12 mouse cellular contexts compared by ENCODE assay signal in the genomic region with DNA sequence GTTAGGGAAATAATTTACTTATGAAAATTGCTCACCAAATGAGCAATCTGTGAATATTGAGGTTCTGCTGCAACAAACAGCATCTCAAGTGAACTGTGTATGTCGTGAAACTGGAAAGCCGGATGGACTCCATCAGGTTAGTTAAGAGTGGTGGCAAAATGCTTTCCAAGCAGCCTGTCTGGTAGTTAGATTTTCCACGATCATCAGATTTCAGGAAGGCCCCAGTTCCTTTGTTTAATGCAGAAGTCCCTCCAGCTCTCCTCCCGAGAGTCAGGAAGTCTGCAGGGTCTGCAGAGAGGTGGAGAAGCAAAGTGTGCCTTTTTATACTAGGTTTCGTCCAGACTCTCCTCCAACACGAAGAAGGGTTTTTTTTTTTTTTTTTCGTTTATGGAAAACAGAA. TPM values are rescaled to one million over a fixed set of nuclear protein-coding genes. Genes with fewer than 3 reads are reported as not detected.
DNase-seq lines count a peak whose midpoint lies in the region; ATAC-seq and TF ChIP-seq lines count a peak whose summit lies in the region.
"Had no signal": no experiment of that assay in that cellular context is flagged by ENCODE, and none has a peak within 500 bp of the region (broad histone marks: within the 10 kb centered on the region; RNA-seq: fewer than 3 reads in every experiment).

No protein-coding gene starts in this region.

- H3K9me3 ChIP-seq in heart, embryonic 11.5 days (replicated peaks; ENCODE audit: control insufficient read depth, low read length): no peaks in the 10 kb centered on the region
- H3K9me3 ChIP-seq in forebrain, embryonic 16.5 days (ENCODE audit: control insufficient read depth, low read length): no peaks in the 10 kb centered on the region
- H3K9me3 ChIP-seq in midbrain, embryonic 10.5 days (replicated peaks): no peaks in the 10 kb centered on the region

- TF ChIP-seq CTCF in brain, embryonic 14.5 days (IDR thresholded peaks at IDR 0.05; ENCODE audit: borderline replicate concordance, extremely low read depth, insufficient read depth, insufficient read length): no peak

- DNase-seq in heart, postnatal 4 days: no peak
- DNase-seq in brain, embryonic 14.5 days (ENCODE audit: low read depth): peak; percentile 59
- DNase-seq in midbrain, embryonic 10.5 days (ENCODE audit: low spot score): no peak
- no peak for DNase-seq in layer of hippocampus, adult 9-10 months (ENCODE audit: low spot score)
- no peak for DNase-seq in layer of hippocampus, adult 11-12 months (ENCODE audit: low spot score)
- no peak for DNase-seq in left cerebral cortex, adult 9 months (ENCODE audit: low spot score in 2 of 2)
- DNase-seq: kidney, postnatal 36 days; lung, adult 18-20 months; spleen, adult 18-20 months had no signal

- no peak overlapping the region for H3K27ac ChIP-seq in heart, embryonic 11.5 days (ENCODE audit: low read depth, low read length)
- H3K27ac ChIP-seq in forebrain, embryonic 16.5 days (ENCODE audit: low read length): no peak overlapping the region
- H3K27ac ChIP-seq in midbrain, embryonic 10.5 days (replicated peaks): peak overlapping the region; percentile 92

- no peaks in the 10 kb centered on the region; the same call in 1 of the 2 replicates for H3K36me3 ChIP-seq in heart, embryonic 11.5 days (ENCODE audit: control insufficient read depth, insufficient read depth, low read length)
- H3K36me3 ChIP-seq in forebrain, embryonic 16.5 days (ENCODE audit: control insufficient read depth, insufficient read depth): no peaks in the 10 kb centered on the region
- H3K36me3 ChIP-seq in midbrain, embryonic 10.5 days: peaks cover 31% of the 10 kb centered on the region

- H3K4me2 ChIP-seq in heart, embryonic 11.5 days: peak overlapping the region; percentile 62
- peak overlapping the region; percentile 60 for H3K4me2 ChIP-seq in forebrain, embryonic 16.5 days (ENCODE audit: low read length)

- 43% methylated on average over 7 of the region's 7 CpGs for WGBS in heart, embryonic 11.5 days (ENCODE audit: insufficient replicate concordance)
- WGBS in forebrain, embryonic 16.5 days: 16% methylated on average over 7 of the region's 7 CpGs
- WGBS in midbrain, embryonic 10.5 days: 21% methylated on average over 7 of the region's 7 CpGs

- ATAC-seq in heart, embryonic 11.5 days (replicated peaks; ENCODE audit: insufficient number of reproducible peaks, low FRiP score, low TSS enrichment): no peak
- ATAC-seq in forebrain, embryonic 16.5 days: no peak

- H3K4me1 ChIP-seq in heart, embryonic 11.5 days (ENCODE audit: control insufficient read depth, insufficient read depth, low read length): peaks cover 10% of the 10 kb centered on the region
- peaks cover 39% of the 10 kb centered on the region for H3K4me1 ChIP-seq in forebrain, embryonic 16.5 days (replicated peaks; ENCODE audit: control insufficient read depth, insufficient read depth, low read length)
- peaks cover 45% of the 10 kb centered on the region for H3K4me1 ChIP-seq in midbrain, embryonic 10.5 days

- TF ChIP-seq POLR2A in brain, embryonic 14.5 days (IDR thresholded peaks at IDR 0.05; ENCODE audit: borderline replicate concordance, extremely low read depth, insufficient read depth, insufficient read length, poor library complexity, severe bottlenecking): no peak

- H3K4me3 ChIP-seq in heart, embryonic 11.5 days (ENCODE audit: low read depth, low read length): no peak overlapping the region
- H3K4me3 ChIP-seq in forebrain, embryonic 16.5 days (replicated peaks; ENCODE audit: low read length): peak overlapping the region; percentile 40
- H3K4me3 ChIP-seq in midbrain, embryonic 10.5 days: peak overlapping the region; percentile 66

- H3K27me3 ChIP-seq in heart, embryonic 11.5 days (ENCODE audit: control insufficient read depth, insufficient read depth, low read length): no peaks in the 10 kb centered on the region
- no peaks in the 10 kb centered on the region for H3K27me3 ChIP-seq in forebrain, embryonic 16.5 days (replicated peaks; ENCODE audit: control insufficient read depth, insufficient read depth, low read length)
- H3K27me3 ChIP-seq in midbrain, embryonic 10.5 days (ENCODE audit: low read depth, poor library complexity, severe bottlenecking): no peaks in the 10 kb centered on the region

- H3K9ac ChIP-seq in heart, embryonic 11.5 days (ENCODE audit: low read depth, low read length): 0 out of 2 replicates have a peak overlapping the region, but pooled peaks have one; percentile 43
- peak overlapping the region; percentile 46 for H3K9ac ChIP-seq in forebrain, embryonic 16.5 days (replicated peaks; ENCODE audit: low read depth, low read length)

RNA-seq across cellular contexts. Expression of gene Flrt3, which starts 4.4 kb away (rescaled TPM):
- 49.9 and 60.4 TPM in 2 replicates for polyA plus RNA-seq in heart, embryonic 11.5 days (2014; fragmentation: Nextera tagmentation; extraction: Ambion mirVana)
- total RNA-seq in heart, postnatal 4 days (2021): 1 to 10 TPM in 1 of 2 experiments, under 1 TPM in 1; 0.86 to 1.3 TPM
- 13.9 and 18.1 TPM in 2 replicates for polyA plus RNA-seq in brain, embryonic 14.5 days (2012; rRNA removed)
- polyA plus RNA-seq in forebrain, embryonic 16.5 days (2015; fragmentation: Nextera tagmentation; extraction: Ambion mirVana): 57.1 and 63.6 TPM in 2 replicates
- polyA plus RNA-seq in midbrain, embryonic 10.5 days (2016; fragmentation: Nextera tagmentation; extraction: Ambion mirVana): 71.3 and 72.2 TPM in 2 replicates
- total RNA-seq: granulocyte monocyte progenitor cell, adult 5-6 weeks had no signal
